ENCODE assay signal across 8 mouse cellular contexts in the genomic region with DNA sequence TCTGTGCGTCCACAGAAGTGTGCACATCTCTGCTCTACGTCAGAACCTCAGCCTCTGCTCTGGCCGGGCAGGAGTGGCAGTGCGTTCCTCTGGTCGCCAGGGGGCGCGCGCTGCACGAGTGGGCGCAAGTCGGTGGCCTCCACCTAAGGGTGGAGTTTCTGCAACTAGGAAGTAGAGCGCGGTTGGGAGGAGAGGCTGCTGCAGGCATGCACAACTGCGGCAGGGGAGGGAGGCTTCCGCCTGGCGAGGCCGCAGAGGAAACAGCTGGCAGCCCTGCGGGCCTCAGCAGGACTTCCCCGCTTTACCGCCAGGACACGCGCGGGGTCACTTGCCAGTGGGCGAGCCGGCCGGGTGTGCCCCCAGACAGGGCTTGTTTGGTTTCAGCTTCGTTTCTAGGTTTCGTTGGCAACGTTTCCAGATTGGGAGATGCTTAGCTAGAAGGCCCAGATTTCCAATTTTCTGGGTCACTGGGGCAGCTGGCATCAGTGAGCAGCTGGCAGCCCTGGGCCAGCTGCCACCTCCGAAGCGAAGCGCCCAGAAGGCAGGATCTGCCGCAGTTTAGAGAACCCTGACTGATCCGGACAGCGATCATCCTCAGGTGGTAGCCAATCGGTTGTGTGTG. TPM values are rescaled to one million over a fixed set of nuclear protein-coding genes. Genes with fewer than 3 reads are reported as not detected.
DNase-seq lines count a peak whose midpoint lies in the region; ATAC-seq and TF ChIP-seq lines count a peak whose summit lies in the region.

No protein-coding gene starts in this region.

- peak overlapping the region; percentile 51 for H3K27ac ChIP-seq in embryonic fibroblast, embryonic 13.5 days (ENCODE audit: insufficient read depth, low read length)
- H3K27ac ChIP-seq in heart, embryonic 10.5 days = peak overlapping the region; percentile 86
- H3K27ac ChIP-seq in kidney, embryonic 15.5 days = peak overlapping the region; percentile 83
- H3K27ac ChIP-seq in limb, embryonic 15.5 days = peak overlapping the region; percentile 75
- H3K27ac ChIP-seq in midbrain, postnatal 0 days (ENCODE audit: low read depth, low read length) = peak overlapping the region; percentile 48; the same call in 1 of the 2 replicates

- peak; percentile 98 for TF ChIP-seq CTCF in C2C12 (IDR thresholded peaks at IDR 0.05; ENCODE audit: control insufficient read depth, insufficient read depth, insufficient read length)
- TF ChIP-seq CTCF in embryonic fibroblast, embryonic 13.5 days (IDR thresholded peaks at IDR 0.05; ENCODE audit: borderline replicate concordance, insufficient read depth, low read length) = peak; percentile 96
- peak; percentile 98 for TF ChIP-seq CTCF in midbrain, postnatal 0 days (IDR thresholded peaks at IDR 0.05)

- 9% methylated on average over 36 of the region's 36 CpGs for WGBS in heart, embryonic 10.5 days
- WGBS in kidney, embryonic 15.5 days = 5% methylated on average over 36 of the region's 36 CpGs
- 7% methylated on average over 36 of the region's 36 CpGs for WGBS in limb, embryonic 15.5 days
- 2% methylated on average over 35 of the region's 36 CpGs for WGBS in midbrain, postnatal 0 days

- no peaks in the 10 kb centered on the region for H3K79me2 ChIP-seq in C2C12 (ENCODE audit: control insufficient read depth, insufficient read depth)

- DNase-seq in brain, adult 2 months (ENCODE audit: low read depth, low spot score) = peak; percentile 94
- DNase-seq in heart, embryonic 10.5 days (ENCODE audit: low spot score) = peak; percentile 93
- peak; percentile 93 for DNase-seq in midbrain, postnatal 0 days (ENCODE audit: low spot score)
- DNase-seq in spleen, postnatal 10 days (ENCODE audit: low spot score in 2 of 2) = peak; percentile 94 to 95

- peak; percentile 84 for TF ChIP-seq POLR2A in embryonic fibroblast, embryonic 13.5 days (IDR thresholded peaks at IDR 0.05; ENCODE audit: low read depth, low read length)

- no peaks in the 10 kb centered on the region for H3K27me3 ChIP-seq in C2C12 (ENCODE audit: control insufficient read depth, insufficient read depth, insufficient read length)
- H3K27me3 ChIP-seq in heart, embryonic 10.5 days (ENCODE audit: insufficient read depth, poor library complexity, severe bottlenecking) = no peaks in the 10 kb centered on the region
- no peaks in the 10 kb centered on the region for H3K27me3 ChIP-seq in kidney, embryonic 15.5 days
- no peaks in the 10 kb centered on the region for H3K27me3 ChIP-seq in limb, embryonic 15.5 days
- H3K27me3 ChIP-seq in midbrain, postnatal 0 days (ENCODE audit: insufficient read depth, low read length) = no peaks in the 10 kb centered on the region

- peak overlapping the region; percentile 25 for H3K4me3 ChIP-seq in C2C12 (ENCODE audit: insufficient read depth, poor library complexity, severe bottlenecking)
- peak overlapping the region; percentile 39 for H3K4me3 ChIP-seq in embryonic fibroblast, embryonic 13.5 days (ENCODE audit: insufficient read depth, low read length)
- peak overlapping the region; percentile 69 for H3K4me3 ChIP-seq in heart, embryonic 10.5 days
- peak overlapping the region; percentile 59 for H3K4me3 ChIP-seq in kidney, embryonic 15.5 days (replicated peaks)
- H3K4me3 ChIP-seq in limb, embryonic 15.5 days = peak overlapping the region; percentile 61
- H3K4me3 ChIP-seq in midbrain, postnatal 0 days (ENCODE audit: low read depth, low read length) = peak overlapping the region; percentile 42

- H3K79me3 ChIP-seq in C2C12 (ENCODE audit: low read depth) = no peaks in the 10 kb centered on the region

- no peaks in the 10 kb centered on the region for H3K4me1 ChIP-seq in embryonic fibroblast, embryonic 13.5 days (ENCODE audit: control insufficient read depth, insufficient read depth, low read length)
- peaks cover 11% of the 10 kb centered on the region for H3K4me1 ChIP-seq in heart, embryonic 10.5 days
- peaks cover 10% of the 10 kb centered on the region for H3K4me1 ChIP-seq in kidney, embryonic 15.5 days
- H3K4me1 ChIP-seq in limb, embryonic 15.5 days = peaks cover 6% of the 10 kb centered on the region
- H3K4me1 ChIP-seq in midbrain, postnatal 0 days (ENCODE audit: insufficient read depth, low read length) = no peaks in the 10 kb centered on the region

- ATAC-seq in kidney, embryonic 15.5 days (replicated peaks; ENCODE audit: low FRiP score) = peak; percentile 94
- peak; percentile 86 for ATAC-seq in limb, embryonic 15.5 days (ENCODE audit: insufficient number of reproducible peaks, low FRiP score, low TSS enrichment, low read depth)
- ATAC-seq in midbrain, postnatal 0 days (ENCODE audit: low FRiP score) = peak; percentile 87

- no peaks in the 10 kb centered on the region for H3K9me3 ChIP-seq in heart, embryonic 10.5 days
- H3K9me3 ChIP-seq in kidney, embryonic 15.5 days (replicated peaks) = no peaks in the 10 kb centered on the region
- no peaks in the 10 kb centered on the region for H3K9me3 ChIP-seq in limb, embryonic 15.5 days
- H3K9me3 ChIP-seq in midbrain, postnatal 0 days (ENCODE audit: low read length) = no peaks in the 10 kb centered on the region

- H3K4me2 ChIP-seq in kidney, embryonic 15.5 days = peak overlapping the region; percentile 89
- peak overlapping the region; percentile 80 for H3K4me2 ChIP-seq in limb, embryonic 15.5 days
- peak overlapping the region; percentile 65 for H3K4me2 ChIP-seq in midbrain, postnatal 0 days (ENCODE audit: low read depth, low read length, poor library complexity, severe bottlenecking)

- peaks cover 3% of the 10 kb centered on the region for H3K36me3 ChIP-seq in C2C12 (ENCODE audit: control insufficient read depth, insufficient read depth)
- H3K36me3 ChIP-seq in heart, embryonic 10.5 days = peaks cover 52% of the 10 kb centered on the region
- peaks cover 39% of the 10 kb centered on the region for H3K36me3 ChIP-seq in kidney, embryonic 15.5 days
- peaks cover 39% of the 10 kb centered on the region for H3K36me3 ChIP-seq in limb, embryonic 15.5 days
- H3K36me3 ChIP-seq in midbrain, postnatal 0 days (ENCODE audit: insufficient read depth, low read length) = no peaks in the 10 kb centered on the region

- H3ac ChIP-seq in C2C12 (ENCODE audit: control insufficient read depth, insufficient read length, low read depth) = peak overlapping the region; percentile 60

- H3K9ac ChIP-seq in kidney, embryonic 15.5 days = peak overlapping the region; percentile 52
- H3K9ac ChIP-seq in limb, embryonic 15.5 days = peak overlapping the region; percentile 50
- peak overlapping the region; percentile 59 for H3K9ac ChIP-seq in midbrain, postnatal 0 days (replicated peaks; ENCODE audit: low read length, poor library complexity, severe bottlenecking)

TF ChIP-seq in C2C12, 6 proteins besides CTCF, POLR2A, EP300 and RAD21:
- TF ChIP-seq MAX (IDR thresholded peaks at IDR 0.05) = peak; percentile 82
- peak; percentile 44 for TF ChIP-seq MYOD1 (IDR thresholded peaks at IDR 0.05; ENCODE audit: control insufficient read depth, insufficient read length, low read depth)
- no peak for TF ChIP-seq CEBPB (IDR thresholded peaks at IDR 0.05; ENCODE audit: low read depth)
- no peak for TF ChIP-seq USF1 (IDR thresholded peaks at IDR 0.05; ENCODE audit: low read depth)

RNA-seq across cellular contexts. Expression of a gene that starts 22.1 kb away (rescaled TPM):
- 13.2 TPM for polyA plus RNA-seq in C2C12 (2012; fragmentation: generic; extraction: Trizol)
- polyA plus RNA-seq in embryonic fibroblast, embryonic 13.5 days (2011; ENCODE audit: insufficient read length, low read depth, missing spikeins) = 17.6 and 17.8 TPM in 2 replicates
- 39.4 and 47.3 TPM in 2 replicates for polyA plus RNA-seq in heart, embryonic 10.5 days (2016; fragmentation: Nextera tagmentation; extraction: Ambion mirVana)
- 56.3 and 57.6 TPM in 2 replicates for polyA plus RNA-seq in kidney, embryonic 15.5 days (2015; fragmentation: Nextera tagmentation; extraction: Ambion mirVana)
- polyA plus RNA-seq in limb, embryonic 15.5 days (2015; fragmentation: Nextera tagmentation; extraction: Ambion mirVana) = 49.5 and 51.5 TPM in 2 replicates
- 19.3 and 20.0 TPM in 2 replicates for total RNA-seq in midbrain, postnatal 0 days (2014; rRNA removed)
- 19.2 and 21.5 TPM in 2 replicates for polyA plus RNA-seq in midbrain, postnatal 0 days (2015; fragmentation: Nextera tagmentation; extraction: Ambion mirVana)

RNA-seq across cellular contexts. Expression of a gene that starts 28.7 kb away (rescaled TPM):
- 61.4 TPM for polyA plus RNA-seq in C2C12 (2012; fragmentation: generic; extraction: Trizol)
- 95.8 and 105 TPM in 2 replicates for polyA plus RNA-seq in embryonic fibroblast, embryonic 13.5 days (2011; ENCODE audit: insufficient read length, low read depth, missing spikeins)
- polyA plus RNA-seq in heart, embryonic 10.5 days (2016; fragmentation: Nextera tagmentation; extraction: Ambion mirVana) = 143 and 145 TPM in 2 replicates
- 102 TPM in 2 replicates for polyA plus RNA-seq in kidney, embryonic 15.5 days (2015; fragmentation: Nextera tagmentation; extraction: Ambion mirVana)
- 119 and 126 TPM in 2 replicates for polyA plus RNA-seq in limb, embryonic 15.5 days (2015; fragmentation: Nextera tagmentation; extraction: Ambion mirVana)
- 13.7 and 15.6 TPM in 2 replicates for total RNA-seq in midbrain, postnatal 0 days (2014; rRNA removed)
- 8.0 and 9.1 TPM in 2 replicates for polyA plus RNA-seq in midbrain, postnatal 0 days (2015; fragmentation: Nextera tagmentation; extraction: Ambion mirVana)

Comparison
In these comparisons a context has a peak if more than half of its experiments do, and no peak if none do; other contexts are left out.
1. Peak in every context shown above with its lines: DNase-seq, ATAC-seq, H3K4me3 ChIP-seq and H3K27ac ChIP-seq.